Mouse (Mus musculus) G1E (cell line): Measurements from ENCODE around the gene Tuba3a.

Experiments used
- CTCF ChIP-seq: IDR thresholded peaks from 2 replicates; pipeline ENCODE4 v1.5.1; 2012; ENCODE audit warnings: low read depth, low read length, inconsistent platforms, mixed read lengths
- GATA1 ChIP-seq: IDR thresholded peaks from 2 replicates; pipeline ENCODE4 v1.6.1; 2012; ENCODE audit warnings: borderline replicate concordance, low read length, inconsistent platforms, mixed read lengths
- POLR2AphosphoS5 ChIP-seq: IDR thresholded peaks from 2 replicates; pipeline ENCODE4 v1.6.1; 2012; ENCODE audit warnings: low read depth, low read length, inconsistent platforms; ENCODE audit not compliant: insufficient replicate concordance

- TF ChIP-seq CTCF (no peak), GATA1 (no peak), POLR2AphosphoS5 (no peak)
Observed at GRCm38 (mm10) chr6:125291329-125291728, 5.5 kb upstream of the Tuba3a start.
